Mouse (Mus musculus) embryo, embryonic 11 days (tissue): ENCODE data around the gene Fbxl16.

Source experiments
- DNase-seq: peaks from one replicate; pipeline ENCODE4 v3.0.0-alpha.2; 2015

Gene Fbxl16

DNA sequence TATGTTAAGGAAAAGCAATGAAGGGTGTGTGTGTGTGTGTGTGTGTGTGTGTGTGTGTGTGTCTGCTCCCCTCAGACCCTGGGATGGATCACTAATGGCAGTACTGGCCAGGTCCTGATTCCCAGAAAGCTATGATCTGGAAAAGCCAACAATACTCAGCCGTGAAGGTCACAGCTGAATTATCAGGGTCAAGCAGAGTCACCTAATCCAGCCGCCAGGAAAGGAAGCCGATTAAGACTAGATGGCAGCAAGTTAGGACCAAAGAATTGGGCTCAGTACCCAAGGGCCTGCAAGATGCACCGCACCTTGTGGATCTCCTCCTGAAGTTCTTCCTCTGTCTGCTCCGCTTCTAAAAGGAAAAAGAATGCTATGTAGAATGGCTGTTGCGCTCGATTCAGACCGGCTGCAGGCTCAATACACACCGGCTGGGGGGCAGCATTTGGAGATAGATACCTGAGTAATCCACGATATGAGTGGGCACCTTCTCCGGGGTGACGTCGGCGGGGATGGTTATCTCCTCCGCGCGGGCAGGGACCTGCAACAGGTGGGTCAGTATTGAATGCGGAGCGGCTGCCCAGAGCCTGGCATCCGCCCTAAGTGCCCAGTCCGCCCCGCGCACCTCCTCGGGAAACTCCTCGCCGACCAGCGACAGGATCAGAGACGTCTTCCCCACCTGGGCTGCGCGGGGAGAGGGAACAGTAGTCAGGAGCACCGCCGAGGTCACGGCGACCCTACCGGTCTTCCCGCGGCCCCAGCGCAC, 34.9 kb downstream of the Fbxl16 start:
- no peak for DNase-seq

DNA sequence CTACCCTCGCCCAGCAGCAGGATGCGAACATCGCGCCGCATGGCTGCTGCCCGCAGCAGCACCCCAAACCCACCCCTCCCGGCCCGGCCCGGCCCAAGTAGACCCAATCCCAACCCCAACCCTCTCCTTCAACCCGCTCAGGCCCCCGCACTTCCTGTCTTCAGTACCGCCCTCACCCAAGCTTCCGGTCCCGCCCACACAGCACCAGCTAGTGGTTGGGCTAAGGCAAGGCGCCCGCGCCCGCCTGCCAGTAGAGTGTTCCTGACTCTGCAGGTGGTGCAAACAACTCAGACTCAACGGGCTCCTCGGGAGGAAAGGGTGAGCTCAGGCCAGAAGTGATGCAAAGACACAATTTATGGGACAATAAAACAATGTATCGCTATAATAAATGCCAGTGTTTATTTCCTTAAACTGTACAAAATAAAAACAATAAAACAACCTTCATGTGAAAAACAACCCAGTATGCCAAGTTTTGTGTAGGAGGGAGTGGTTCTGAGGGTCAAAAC, 35.6 kb downstream of the Fbxl16 start, which contains the start of gene Rhot2:
Rhot2 (minus strand) TSS at position 456 of the 506 bp plus-strand sequence.
- DNase-seq, result peak; percentile 97

DNA sequence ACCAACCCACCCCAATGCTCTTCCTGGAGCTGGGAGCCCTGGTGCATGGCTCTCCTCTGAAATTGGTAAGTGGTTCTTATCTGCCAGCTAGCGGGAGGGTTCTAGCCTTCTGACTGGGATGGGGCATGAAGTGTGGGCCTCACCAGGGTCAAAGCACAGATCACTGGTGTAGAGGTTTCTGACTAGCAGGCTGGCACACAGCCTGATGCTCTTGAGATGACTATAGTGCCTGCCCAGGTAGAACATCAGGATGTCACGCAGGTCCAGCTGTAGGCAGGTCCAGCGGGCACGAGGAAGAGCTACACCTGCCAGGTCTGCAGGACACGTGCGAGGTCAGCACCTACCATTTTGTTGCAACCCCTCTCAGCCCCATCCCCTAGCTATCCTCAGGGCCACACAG, 51.3 kb downstream of the Fbxl16 start:
- no peak for DNase-seq

DNA sequence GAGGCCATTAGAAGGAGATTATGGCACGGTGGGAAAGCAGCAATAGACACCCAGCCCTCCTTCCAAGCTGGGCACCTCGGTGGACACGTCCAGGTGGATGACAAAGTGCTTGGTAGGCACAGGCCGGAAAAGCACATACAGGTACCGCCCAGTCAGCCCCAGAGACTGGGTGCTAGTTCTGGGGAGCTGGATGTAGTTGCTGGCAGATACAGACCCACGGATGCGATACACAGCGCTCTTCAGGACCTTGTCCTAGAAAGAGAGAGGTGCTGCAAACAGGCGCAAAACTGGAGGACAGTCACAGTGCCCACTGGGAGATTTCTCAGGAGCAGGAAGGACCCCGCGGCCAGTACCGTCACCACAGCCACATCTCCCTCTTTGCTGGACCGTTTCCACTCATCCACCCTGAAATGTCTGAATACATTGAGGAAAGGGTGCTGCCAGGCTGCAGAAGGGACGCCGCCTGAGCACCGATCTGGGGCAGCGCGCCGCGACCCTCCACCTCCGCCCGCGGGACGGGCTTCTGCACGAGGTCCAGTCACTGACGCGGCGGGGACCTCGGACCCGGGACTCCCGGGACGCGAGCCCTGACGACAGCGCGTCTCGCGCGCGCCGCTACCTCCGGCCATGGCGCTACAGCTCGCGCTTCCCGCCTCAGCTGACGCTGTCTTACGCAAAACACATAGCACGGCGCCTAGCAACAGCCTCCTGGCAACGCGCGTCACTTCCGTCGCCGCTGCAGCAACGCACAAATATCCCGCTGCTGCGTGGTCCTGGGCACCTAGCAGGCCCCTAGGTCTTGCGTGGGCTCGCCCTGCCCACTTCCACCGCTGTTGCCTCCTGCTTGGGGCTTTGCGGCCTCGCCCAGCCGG, 52.2 kb downstream of the Fbxl16 start, which contains the start of gene Wdr90:
Wdr90 (minus strand) TSS at position 670 of the 872 bp plus-strand sequence.
- peak; percentile 97 for DNase-seq

DNA sequence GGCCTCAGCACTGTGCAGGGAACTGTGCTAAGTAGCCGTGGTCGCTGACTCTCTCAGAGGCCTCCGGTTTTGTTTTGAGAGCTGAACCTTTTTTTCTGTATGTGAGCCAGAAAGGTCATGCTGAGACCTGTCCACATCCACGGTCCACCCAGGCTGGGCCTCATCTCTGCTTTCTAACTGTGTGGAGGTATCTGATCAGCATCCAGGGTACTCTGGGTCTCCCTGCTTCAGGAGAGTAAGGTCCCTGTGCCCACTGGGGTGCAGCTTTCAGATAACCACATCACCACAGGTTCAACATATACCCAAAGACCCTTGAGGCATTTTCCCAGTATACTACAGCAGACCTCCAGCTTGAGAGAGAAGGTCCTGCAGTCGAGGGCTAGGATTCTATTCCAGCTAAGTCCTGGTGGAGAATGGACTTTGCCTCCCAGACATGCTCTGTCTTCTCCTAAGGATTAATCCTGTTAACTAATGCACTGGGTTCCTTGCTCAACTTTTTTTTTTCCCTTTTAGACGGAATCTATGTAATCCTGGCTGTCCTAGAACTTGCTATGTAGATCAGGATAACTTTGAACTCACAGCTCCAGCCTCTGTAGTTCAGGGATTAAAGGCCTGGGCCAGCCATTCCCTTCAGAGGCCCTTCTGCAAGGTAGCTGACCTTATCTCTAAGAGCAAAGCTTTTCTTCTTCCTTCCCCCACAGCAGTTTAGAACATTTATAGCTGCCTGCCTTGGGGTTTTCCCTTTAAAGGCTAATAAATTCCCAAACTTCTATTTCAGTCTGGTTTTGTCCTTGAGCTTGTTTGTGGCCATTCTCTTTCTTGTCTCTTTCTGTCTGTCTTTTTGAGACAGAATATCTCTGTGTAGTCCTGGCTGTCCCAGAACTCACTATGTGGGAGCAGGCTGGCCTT, 53.1 kb downstream of the Fbxl16 start:
- DNase-seq, result no peak

DNA sequence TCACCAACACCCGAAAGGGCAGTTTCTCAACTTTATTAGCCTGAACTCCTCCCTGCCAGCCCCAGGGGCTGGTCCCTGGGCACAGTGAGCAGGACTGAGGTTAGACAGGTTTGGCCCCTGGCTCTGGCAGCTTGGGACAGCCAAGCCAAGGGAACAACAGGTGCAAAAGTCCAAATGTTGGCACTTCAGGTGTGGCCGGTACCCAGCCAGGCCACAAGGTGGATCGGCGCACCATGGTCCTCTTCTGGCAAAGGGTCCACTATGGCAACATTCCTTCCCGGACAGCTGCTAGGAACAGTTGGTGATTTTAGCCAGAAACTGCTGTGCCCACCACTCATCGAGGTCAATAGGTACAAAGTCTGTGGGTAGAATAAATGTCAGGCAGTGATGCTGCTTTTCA, 54.8 kb downstream of the Fbxl16 start:
- no peak for DNase-seq

DNA sequence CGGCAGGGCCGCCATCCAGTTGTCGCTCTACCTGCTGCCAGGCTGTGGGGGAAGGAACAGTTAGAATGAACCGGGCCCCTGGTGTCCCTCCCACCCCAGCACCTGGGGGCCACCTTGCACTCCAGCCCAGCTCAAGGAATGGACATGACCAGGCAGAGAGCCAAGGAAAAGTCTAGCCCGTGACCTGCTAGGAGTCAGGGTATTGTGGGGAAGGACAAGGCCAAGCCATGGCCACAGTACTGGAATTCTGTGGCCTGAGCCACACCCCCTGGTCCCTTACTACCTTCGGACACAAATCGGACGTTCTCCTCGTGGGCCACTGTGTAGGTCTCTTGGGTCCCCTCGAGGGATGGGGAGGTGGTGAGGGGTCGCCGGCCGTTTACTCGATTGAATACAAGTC, 55.4 kb downstream of the Fbxl16 start:
- DNase-seq, result no peak

DNA sequence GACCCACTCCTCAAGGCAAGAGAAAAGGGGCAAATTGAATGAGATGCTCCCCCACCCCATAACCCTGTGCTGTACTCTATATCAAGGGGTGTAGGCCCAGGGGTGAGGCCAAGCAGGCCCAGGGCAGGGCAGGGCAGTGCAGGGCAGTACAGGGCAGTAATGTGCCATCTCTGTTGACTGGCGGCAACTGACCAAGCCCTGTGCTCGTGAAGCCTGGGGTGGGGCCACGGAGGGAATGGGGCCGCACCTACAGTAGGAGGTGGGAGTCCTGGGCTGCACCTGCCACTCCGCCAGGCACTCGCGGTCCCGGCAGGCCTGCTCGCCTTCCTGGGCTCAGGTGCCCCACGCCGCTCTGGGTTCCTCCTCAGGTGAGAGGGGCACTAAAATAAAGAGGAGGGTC, 56.4 kb downstream of the Fbxl16 start:
- no peak for DNase-seq

DNA sequence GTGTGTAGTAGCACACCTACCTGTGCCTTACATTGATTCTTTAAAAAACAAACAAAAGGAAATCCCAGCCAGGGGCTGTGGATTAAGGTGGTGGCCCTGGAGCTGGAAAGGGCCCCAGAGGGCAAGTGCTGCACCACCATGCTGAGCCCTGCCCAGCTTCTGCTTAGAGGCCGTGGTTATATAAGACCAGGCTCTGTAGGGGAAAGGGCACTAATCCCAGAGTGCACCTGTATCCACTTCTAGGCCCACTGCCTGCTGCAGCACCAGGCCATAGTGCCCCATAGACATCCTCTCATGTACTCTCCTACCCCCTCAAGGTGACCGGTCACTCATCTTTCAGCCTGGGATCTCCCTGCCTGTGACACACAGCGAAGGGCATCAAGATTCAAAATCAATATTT, 57.3 kb downstream of the Fbxl16 start:
- DNase-seq, result no peak

DNA sequence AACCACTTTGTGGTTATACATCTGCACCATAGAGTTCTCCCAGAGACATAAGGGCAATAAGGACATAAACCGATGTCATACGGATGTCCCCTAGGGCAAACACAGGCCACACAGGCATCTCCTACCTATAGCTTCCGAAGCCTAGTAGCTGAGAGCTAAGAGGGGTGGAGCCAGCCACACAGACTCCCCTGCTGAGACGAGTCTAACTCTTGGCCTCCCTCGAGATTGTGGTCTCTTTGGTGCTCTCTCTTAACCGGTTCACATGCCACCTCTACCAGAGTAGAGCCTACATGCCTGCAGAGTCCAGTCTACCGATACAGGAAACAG, 58.6 kb downstream of the Fbxl16 start:
- no peak for DNase-seq

DNA sequence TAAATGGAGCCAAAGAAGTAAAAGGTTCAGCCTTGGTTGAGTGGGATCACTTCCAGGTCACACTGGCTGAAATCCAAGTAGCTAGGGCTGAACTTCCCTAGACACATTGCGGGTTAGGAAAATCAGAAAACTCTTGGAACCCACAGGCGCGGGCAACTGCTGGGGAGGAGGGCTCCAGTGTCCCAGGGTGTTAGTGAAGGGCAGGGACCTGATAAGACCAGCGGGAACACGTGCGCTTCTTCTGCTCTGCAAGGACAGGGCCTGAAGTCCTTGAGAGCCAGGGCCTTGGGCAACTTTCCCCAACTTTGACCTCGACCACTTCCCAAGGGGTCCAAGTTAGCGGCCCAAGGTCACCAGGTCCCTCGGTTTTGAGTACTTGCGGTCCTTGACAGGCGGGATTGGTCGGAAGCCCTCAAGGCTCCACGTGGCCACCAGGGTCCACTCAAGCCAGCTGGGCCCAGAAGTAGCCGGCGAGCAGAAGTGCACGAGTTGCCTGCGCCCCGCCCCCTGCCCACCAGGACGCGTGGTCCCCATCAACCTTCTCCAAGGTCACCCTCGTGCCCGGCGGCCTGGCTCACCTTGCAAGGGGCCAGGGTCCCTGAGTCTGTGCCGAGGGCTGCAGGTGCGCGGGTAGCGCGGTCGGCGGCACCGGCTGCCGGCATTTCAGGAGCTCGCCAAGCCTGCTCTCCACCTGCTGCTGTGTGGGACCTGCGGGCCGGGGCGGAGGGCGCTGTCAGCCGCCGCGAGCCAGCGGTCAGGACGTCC, 59.1 kb downstream of the Fbxl16 start:
- peak; percentile 59 for DNase-seq

DNA sequence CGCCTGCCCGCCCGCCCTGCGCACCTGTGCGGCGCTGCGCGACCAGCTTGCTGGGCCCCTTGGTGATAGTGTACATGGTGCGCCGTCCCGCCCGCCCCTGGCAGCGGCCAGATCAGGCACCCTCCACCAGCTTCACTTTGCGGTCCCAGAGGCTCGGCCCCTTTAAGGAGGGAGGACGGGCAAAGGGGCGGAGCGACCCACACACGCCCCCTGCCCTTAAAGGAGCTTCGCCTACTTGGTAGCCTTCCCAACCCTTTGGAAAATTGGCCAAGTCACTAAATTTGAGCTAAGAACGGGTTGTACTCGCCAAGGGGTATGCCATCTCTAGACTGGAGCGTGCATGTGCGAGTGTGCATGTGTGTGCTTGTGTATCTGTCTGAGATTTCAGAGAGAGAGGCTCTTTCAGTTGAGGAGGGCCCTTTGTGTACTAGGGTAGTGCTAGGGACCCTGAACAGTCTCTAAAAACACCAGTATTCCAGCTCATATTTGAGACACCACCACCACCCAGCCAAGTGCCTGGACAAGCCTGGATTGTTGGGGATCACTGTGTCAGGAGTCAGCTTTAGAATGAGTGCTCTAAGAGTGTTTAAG, 59.8 kb downstream of the Fbxl16 start, which contains the start of gene Mcrip2:
Mcrip2 (minus strand) TSS at position 164 of the 591 bp plus-strand sequence.
- peak; percentile 90 for DNase-seq

DNA sequence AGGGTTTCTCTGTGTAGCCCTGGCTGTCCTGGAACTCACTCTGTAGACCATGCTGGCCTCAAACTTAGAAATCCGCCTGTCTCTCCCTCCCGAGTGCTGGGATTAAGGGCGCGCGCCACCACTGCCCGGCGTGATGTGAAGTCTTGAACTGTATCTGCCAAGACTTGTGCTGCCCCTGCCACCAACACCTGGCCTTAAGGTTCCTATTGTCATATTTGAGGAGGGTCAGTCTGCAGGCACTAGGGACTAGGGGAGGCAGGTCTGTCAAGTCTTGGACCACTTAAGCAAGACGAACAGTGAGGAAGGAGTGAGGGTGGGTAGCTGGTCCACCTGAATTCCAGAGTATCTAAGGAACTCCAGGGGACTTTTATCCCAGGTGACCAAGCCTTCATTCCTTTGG, 60.6 kb downstream of the Fbxl16 start:
- no peak for DNase-seq

DNA sequence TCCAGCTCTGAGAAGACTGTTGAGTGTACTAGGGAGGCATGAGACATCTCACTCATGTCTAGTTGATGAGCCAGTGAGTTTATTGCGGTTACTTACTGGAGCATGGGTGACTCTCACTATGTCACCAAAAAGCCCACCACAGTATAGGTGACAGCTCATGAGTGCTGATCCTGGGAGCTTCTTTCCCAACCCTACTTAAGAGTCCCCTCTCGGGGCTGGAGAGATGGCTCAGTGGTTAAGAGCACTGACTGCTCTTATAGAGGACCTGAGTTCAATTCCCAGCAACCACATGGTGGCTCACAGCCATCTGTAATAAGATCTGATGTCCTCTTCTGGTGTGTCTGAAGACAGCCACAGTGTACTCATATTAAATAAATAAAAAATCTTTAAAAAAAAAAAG, 61.1 kb downstream of the Fbxl16 start:
- DNase-seq, result no peak
